Mouse (Mus musculus) retina, postnatal 1 day (tissue): ENCODE measurements around the gene Rps6kb1.

Experiments used
- DNase-seq: peaks from one replicate; pipeline ENCODE4 v3.0.0-alpha.2; 2012

The Rps6kb1 gene

DNA sequence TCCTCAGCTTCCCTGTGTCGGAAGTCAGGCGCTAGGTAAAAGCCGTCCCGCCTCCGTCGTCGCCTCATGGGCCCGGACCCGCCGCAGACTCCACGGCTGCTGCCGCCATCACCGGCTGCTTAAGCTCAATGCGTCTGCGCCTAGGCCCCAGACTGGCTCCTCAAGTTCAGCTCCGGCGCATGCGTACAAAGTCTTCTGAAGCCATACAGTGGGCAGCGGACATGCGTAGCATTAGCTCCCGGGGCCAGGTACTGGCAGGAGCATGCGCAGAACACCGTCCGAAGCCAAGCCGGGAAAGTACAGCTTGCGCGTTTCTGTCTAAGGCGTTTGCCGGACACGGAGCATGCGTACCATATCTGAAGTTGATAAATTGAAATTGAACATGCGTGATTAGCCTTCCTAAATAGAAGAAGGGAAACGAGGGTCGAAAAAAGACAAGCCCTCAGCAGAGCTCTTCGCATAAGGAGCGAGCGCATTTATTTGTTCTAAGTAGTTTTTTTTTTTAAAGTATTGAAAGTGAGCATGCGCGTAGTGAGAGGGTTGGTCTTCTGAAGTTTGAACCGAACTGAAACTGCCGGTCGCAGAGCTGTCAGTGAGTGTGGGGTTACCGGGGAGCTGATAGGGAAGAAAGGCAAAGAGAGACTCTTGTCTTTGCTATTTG, at the start of gene Rps6kb1, which contains the start of gene Tubd1:
Gene Rps6kb1 (minus strand): TSS at position 167 of the 661 bp plus-strand sequence.
Gene Tubd1 (plus strand): TSS at position 353 of the 661 bp plus-strand sequence.
- DNase-seq: peak; percentile 100

DNA sequence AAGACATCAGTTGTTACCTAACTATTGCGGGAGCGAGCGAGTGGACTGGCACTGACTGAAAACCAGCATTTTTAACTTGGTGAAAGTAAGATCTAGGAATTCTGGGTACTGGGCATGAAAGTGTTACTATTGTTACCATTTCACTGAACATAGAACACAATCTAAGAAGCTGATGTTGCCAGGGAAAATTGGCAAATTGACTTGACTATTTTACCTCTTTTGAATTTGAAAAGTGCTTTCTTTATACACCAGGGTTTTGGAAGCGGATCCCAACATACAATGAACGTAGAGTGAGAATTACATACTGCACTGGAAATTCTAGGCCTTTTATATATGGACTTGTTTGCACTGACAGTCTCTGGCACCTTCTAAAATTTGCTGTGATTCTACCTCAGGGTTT, 48.8 kb upstream of the Rps6kb1 start:
- no peak for DNase-seq

DNA sequence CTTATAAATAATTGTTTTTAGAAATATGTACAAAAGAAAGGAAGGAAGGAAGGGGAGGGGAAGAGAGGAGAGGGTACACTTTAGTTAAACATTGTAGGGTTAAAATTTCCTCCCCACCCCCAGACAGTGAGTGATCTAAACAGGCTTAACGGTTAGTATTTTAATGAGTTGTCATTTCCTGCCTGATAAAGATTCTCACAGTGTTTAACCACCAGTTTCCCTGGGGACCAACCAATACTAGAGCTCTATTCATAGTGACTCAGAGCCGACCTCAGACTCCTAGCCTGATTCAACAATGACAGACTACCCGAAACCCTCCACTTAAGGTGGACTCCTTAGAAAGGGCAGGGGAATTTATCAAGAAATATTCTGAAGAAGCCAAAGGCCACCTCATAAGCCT, 48.4 kb upstream of the Rps6kb1 start:
- DNase-seq: no peak

DNA sequence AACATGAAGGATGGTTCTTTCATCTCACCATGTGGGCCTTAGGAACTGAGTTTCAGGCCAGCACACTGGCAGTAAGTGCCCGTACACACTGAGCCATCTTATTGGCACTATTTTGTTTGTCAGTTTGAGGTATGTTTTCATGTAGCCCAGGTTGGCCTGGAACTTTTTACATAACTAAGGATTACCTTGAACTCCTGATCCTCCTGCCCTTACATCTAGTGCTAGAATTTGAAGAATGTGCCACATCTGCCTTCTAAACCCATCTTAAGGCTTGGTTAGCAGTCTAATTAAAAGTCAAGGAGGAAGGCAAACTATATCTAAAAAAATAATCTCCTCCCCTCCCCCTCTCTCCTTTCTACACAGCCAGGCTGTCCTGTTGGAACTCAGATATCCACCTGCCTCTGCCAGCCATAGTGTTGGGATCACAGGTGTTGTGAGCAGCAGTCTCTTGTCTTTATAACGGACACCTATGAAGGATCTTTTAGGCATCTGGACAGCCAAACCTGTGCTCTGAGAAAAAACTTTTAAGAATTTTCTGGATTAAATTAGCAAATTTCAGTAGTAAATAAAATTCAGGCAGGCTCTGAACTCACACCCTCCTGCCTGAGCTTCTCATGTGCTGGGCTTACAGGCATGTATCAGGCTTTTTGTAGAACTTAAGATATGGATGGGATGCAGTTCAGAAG, 47.5 kb upstream of the Rps6kb1 start:
- no peak for DNase-seq

DNA sequence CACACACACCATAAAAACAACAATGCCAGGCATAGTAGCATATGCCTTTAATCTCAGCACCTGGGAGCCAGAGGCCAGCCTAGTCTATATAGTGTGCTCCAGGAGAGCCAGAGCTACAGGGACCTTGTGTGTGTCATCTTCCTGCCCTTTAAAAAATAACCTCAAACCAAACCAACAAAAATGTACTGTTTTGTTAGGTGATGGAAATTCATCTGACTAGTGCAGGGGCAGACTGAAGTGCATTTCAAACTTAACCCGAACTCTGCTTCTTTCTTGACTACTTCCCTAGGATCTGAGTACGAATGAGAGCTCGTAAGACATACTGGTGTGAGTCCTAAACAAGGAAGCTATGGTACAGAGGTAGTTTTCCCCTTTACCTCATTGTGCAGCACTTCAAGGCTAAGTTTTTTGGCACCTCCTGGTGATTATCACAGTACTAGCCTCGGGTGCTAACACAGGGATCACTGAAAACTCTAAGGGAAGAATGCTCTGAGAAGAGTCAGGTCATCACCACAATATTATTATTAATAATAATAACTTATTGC, 46.8 kb upstream of the Rps6kb1 start:
- DNase-seq: no peak

DNA sequence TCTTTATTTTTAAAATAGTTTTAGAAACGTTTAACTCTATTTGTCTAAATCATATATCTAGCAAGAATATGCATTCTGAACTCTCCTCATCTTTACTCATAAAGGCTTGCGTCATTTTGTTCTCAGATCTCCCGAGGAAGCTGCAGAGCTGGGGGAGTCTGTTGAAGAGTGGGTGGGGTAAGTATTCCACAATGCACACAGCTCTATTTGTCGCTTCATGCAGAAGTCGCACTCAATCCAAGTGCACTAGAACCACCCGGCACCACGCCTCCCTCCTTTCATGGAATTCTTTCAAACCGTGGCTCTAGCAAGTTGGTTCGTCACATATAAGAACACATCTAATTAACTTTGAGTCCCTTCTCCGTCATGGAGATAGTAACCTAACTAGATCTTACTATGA, 46.0 kb upstream of the Rps6kb1 start:
- DNase-seq: no peak

DNA sequence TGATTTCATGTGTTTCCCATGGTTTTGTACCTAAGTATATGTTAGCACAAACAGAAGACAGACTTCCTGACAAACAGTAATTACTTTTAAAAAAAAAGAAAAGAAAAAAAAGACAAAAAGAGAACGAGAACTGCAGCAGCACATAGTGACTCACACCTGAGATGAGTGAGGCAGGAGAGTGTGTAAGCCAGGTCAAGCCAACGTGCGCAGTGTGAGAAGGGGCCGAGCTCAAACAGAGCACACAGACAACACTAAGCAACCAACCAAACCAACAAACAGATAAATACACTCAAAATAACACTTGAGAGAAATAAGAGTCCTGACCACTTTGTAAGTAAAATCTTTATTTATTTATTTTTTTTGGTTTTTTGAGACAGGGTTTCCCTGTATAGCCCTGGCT, 45.5 kb upstream of the Rps6kb1 start:
- no peak for DNase-seq

DNA sequence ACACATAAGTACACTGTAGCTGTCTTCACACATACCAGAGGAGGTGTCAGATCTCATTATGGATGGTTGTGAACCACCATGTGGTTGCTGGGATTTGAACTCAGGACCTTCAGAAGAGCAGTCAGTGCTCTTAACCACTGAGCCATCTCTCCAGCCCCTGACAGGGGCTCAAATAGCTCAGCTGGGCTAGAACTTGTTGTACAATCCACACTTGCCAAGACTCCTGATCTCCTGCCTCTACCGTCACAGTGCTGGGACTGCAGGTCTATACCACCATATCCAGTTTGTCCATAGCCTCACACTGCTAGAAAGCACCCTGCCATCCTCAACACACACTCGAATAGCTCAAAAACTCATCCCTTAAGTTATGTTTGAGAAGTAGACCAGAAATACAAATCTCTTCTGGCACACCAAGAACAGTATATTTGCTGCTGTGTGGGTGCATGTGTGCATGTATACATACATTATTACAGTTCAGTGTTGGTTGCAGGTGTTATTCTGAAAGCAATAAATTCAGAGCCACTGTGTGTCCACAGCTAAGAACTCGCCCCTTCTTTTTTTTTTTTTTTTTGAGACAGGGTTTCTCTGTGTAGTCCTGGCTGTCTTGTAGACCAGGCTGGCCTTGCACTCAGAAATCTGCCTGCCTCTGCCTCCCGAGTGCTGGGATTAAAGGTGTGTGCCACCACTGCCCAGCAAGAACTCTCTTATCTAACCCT, 44.1 kb upstream of the Rps6kb1 start:
- DNase-seq: no peak

DNA sequence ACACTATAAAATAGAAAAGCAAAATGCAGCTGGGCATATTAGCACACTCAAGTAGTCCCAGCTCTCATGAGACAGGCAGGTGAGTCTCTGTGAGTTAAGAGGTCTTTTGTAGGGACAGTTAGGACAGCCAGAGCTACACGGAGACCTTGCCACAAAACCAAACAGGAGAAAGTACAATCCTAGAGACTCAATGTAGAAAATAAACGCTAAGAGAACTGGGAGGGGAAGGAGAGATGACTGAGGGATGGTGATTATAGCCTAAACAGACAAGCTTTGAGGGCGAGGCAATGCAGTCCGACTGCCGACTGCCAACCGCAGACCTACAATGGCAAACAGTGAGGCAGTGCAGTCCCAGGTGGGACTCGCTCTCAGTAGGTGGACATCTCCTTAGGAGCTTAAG, 43.2 kb upstream of the Rps6kb1 start:
- DNase-seq: no peak

DNA sequence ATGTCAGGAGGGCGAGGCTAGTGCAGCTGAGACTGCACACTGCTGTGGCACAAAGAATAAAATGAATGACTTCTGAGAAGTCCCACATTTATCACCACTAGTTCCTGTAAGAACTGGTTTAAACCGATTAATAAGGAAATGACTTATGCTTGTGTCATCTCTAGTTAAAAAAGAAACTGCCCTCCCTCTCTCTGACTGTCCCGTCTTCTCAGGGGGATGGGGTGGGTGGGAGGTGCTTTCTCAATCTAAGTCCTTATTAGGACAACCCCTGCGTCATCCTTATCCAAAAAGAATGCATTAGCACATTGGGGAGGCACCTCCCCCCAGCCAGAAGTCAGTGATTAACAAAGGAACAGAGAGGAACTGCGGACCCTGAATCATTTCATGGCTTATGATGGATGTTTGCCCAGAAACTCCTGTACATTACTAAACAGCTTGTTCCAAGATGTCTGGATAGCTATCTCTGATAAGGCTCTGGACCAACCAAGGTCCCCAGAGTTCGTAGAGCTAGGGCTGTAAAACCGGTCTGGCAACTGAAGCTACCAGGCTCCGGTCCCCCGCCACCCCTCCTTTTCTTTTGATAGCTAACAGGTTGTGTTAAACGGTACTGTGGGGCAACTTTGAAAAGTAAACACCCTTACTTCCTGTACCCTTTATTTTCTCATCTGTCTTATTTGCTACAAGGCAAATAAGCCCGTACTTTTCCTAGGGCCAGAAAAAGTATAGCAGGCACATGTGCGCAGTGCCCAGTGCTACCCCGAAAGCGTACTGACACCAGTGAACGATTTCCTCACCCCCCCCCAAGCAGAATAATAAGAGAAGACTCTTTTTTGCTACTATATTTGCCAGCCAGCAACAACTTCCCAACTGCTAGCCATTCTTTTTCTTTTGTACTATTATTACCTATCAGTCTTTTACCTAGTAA, 42.5 kb upstream of the Rps6kb1 start:
- peak; percentile 11 for DNase-seq

DNA sequence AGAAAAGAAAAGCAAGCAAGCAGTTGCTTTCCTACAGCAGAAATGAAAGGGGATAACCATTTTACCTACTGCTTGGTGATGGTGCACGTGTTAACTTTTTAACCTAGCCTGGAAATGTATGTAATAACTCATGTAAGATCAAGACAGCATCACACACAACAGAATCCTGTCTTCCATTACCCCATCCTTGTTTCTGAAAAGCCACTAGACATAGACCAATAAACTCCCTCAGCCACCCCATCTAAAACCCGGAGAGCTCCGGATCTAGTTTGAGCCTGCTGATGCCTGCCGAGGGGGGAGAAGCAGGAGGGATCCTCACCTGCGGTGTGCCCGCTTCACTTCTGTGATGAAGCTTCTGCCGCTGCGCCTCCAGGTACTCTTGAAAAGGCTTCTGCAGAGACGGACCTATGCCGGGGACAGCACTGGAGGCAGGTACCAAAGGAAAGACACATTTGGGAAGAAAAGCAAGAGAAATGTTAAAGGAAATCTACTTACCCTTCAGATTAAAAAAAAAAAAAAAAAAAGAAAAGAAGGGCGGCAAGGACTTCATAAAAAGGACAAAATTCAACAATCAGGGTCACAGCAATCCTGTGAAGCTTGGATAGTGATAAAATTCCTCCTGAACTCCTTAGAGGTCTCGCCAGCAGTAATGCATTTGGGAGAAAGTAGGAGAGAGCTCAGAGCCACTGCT, 41.7 kb upstream of the Rps6kb1 start:
- DNase-seq: no peak

DNA sequence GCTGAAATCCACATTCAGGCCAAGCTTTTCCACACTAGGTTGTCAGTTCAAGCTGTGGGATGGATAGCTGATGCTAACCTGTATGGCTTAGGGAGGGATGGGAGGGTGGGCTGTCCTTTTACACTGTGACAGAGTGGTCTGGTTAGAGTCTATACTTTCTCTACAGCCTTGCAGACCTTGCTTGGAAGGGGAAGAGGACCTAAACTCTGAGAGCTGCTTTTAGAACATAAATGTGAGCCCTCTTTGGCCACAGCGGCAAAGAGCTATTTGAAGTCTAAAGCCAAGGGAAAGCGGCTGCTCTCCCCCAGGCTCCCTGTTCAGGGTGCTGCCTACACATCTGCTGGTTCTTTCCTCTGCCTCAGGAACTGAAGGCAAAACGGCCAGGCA, 41.0 kb upstream of the Rps6kb1 start:
- DNase-seq: no peak

DNA sequence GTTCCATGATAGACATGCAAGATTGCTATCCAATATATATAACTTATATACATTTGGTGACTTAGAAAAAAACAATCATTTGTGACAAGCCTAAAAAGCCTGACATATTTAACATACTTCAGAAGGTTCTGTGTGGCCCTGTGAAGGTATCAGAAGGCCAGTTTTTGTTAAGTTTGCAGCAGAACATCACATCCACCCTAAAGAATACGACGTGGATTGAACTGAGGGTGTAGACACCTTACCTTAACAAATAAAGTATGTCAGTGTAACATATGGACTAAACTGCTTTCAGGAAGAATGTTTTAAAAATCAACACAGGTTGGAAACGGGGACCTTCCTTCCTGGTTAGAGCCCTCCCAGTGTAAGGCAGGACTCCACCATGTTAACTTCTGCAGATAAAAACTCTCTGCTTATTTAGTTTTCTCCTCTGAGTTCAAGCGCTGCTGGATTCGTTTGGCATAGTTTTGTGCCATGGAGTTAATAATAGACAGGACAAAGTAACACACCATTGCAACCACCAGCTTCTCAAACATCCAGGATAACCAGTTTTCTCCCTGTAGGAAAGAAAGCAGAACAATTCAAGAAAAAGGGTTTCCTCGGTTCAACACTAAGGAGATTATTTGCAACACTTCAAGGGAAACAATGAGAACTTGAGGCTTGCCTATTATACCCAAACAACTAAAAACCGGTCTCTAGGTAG, 40.4 kb upstream of the Rps6kb1 start:
- DNase-seq: no peak

DNA sequence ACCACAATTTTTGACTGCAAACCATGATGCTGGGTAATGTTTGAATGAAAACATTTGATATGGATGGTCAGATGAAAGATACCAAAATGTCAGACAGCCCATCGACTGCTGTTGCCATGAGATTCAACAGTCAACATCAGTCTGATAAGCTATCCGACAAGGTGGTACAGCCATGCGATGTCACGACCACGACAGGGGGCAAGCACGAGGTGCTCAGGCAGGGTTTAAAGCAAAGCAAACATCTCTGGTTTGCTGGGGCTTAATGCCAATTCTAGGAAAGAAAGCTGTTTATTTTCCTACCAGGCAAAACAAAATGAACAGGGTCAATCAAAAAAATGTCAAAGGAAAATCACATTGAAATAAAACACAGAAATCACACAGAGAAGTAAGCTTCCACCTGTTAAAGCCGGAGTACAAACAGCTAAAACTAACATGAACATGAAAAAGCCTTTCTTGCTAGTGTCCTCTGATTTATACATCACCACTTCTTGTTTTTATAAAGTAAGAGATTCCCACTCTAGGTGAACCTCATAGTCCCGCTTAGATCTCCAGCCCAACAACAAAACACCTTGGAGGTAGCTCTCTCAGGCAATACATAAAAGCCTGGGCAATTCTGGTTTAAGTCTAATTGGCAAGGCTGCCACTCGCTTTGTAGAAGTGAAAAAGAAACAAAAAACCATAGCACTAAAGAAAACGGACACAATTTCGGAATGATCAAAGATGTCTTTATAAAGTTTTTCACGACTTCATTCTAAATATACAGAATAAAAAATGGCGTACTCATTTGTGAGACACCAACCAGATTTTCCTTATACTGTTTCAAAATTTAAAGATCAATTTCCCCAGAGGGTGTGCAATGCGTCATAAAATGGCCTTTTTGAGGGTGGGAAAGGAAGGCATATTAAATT, 39.6 kb upstream of the Rps6kb1 start:
- no peak for DNase-seq

DNA sequence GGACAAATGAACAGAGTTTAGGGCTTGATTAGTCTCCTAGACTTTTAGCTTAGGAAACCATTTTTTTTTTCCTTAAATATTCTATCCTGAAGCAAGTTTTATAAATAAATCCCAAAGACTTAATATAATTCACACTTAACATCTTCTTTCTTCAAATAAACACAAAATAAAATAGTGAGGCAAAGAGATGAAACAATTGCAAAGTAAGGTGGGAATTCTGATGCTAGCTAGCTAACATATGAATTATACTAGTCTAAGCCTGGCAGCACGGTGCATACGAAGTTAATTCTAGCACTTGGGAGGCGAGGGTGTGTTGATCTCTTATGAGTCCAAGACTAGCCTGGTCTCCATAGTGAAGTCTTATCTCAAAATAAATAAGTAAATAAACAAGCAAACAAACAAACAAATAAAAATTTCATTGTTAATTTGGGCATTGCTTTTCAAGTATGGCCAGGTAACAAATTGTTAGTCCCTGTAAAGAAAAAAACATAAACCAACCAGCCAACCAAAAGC, 38.8 kb upstream of the Rps6kb1 start:
- DNase-seq: no peak

DNA sequence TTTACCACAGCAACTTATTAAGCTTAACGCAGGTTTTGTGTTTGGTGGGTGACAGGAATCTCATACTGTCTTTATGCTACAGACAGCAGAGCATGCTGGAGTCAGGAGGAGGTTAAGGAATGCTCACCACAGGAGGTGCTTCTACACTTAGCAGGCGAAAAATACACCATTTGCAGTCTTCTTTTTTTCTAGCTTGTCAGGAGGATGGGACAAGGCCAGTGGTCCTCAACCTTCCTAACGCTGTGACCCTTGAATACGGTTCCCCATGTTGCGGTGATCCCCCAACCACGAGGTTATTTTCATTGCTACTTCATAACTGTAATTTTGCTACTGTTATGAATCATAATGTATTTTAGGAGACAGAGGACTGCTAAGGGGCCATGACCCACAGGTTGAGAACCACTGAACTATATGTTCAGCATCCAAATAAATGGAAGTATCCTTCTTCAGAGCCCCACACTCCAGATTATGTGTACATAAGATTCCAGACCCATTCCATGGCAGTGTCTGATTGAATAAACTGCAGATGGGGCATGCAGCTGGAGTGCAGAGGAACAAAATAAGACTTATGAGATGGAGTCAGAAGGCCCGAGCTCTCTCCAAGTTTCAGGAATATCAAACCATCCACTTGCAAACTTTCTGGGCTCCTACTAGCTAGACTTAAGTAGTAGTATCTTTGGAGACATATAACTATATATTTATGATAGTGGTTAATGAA, 38.1 kb upstream of the Rps6kb1 start:
- DNase-seq: no peak

DNA sequence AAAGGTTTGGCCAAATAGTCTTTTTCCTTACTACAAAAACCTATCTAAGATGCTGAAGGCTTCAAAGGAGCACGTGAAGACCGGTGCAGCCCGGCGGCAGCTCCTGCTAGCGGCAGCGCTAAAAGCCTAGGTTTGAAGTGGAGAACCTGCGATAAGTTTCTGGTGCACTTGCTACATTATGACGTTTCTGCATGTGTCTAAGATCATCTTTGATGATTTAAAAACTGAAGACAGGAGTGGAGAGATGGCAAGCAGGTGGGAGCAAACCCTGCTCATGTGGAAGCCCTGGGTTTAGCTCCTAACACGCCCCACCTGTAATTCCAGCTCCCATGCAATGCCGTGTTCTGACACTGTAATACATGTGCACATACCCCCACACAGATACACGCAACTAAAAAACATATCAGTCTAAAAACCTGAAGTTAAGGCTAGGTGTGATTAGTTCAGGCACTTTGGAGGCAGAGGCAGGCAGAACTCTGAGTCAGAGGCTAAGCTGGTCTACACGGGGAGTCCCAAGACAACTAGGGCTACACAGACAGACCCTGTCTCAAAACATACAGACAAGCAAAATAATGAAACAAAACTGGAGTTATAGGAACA, 37.4 kb upstream of the Rps6kb1 start:
- DNase-seq: no peak

DNA sequence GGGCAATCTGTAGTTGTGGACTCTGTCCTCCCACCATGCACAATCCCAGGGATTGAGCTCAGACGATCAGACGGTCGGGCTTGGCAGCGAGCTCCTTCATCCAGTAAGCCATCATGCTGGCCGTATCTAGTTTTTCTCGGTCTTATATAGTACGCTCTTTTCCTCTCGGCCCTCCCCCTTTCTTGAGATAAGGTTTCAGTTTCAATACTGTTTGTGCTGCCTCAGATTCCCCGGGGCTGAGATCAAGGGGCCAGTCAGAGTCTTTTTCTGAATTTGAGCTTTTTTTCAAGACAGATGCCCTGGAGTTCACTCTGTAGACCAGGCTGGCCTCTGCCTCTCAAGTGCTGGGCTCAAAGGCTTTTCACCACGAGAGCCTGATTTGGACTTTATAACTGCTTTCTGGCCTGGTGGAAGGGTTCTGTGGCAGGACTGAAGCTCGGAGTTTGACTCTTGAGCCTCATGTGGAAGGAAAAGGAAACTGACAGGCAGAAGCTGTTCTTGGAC, 36.7 kb upstream of the Rps6kb1 start:
- no peak for DNase-seq
